Mouse (Mus musculus) kidney, adult 8-10 months (tissue): Measurements from ENCODE around the gene Ttc4.

Experiments used
- DNase-seq, 2 experiments: peaks; one replicate each; pipeline ENCODE4 v3.0.0; 2022

Ttc4 gene

DNA sequence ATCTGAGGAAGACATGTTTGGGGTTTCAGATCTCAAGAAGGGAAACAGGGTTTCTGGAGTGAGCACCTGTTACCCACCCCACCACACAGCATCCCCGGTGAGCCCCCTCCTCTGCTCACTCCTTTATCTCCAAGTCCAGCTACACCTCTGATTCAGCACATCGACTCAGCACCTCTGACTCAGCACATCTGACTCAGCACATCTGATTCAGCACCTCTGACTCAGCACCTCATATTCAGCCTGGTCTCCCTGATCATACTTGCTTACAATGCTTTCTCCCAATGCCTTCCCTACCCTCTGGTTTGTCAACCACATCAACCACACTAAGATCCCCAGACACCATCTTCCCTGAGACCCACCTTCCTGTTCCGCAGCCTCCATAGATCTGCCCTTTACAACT lies 65.2 kb downstream of the Ttc4 start:
- DNase-seq, result peak in 1 of 2 experiments; percentile 23

DNA sequence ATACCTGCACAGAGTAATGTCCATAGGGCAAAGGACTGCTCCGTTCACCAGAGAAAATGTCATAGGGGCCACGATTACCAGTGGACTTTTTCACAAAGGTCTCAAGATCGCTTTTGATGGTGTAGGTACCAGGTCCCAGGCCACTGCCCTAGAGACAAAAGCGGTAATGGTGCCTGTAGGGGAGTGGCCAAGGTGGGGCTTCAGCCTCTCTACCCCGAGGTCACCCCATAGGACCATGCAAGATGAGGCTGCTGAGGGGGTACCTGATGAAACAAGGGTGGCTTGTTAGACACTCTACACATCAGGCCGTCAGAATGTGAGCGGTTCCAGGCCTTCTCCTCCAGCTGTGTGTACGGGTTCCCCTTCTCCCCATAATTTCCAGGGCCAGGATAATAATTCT lies 65.6 kb downstream of the Ttc4 start:
- DNase-seq, result no peak
